Mouse (Mus musculus): ENCODE data around the gene 4930451I11Rik.

Gene 4930451I11Rik

GRCm38 (mm10) chr7:126831539-126831938 is at the start of gene 4930451I11Rik:
TSS of gene 4930451I11Rik (minus strand) at chr7:126831639.
- DNase-seq (ENCODE audit: low read depth, low spot score): no peak

- no peak for DNase-seq (ENCODE audit: low read depth, low spot score)
Measured at GRCm38 (mm10) chr7:126881040-126881439, 49.6 kb upstream of the 4930451I11Rik start.

- DNase-seq (ENCODE audit: low read depth, low spot score): no peak
Measured at GRCm38 (mm10) chr7:126877239-126877638, 45.8 kb upstream of the 4930451I11Rik start.

GRCm38 (mm10) chr7:126870520-126870891 is 39.1 kb upstream of the 4930451I11Rik start:
- no peak for DNase-seq (ENCODE audit: low read depth, low spot score)

GRCm38 (mm10) chr7:126869780-126870519 is 38.5 kb upstream of the 4930451I11Rik start:
- no peak for DNase-seq (ENCODE audit: low read depth, low spot score)

GRCm38 (mm10) chr7:126868003-126868402 is 36.6 kb upstream of the 4930451I11Rik start:
- DNase-seq (ENCODE audit: low read depth, low spot score): no peak

- DNase-seq (ENCODE audit: low read depth, low spot score): no peak
Measured at GRCm38 (mm10) chr7:126867534-126867933, 36.1 kb upstream of the 4930451I11Rik start.

GRCm38 (mm10) chr7:126863791-126864190 is 32.4 kb upstream of the 4930451I11Rik start:
- no peak for DNase-seq (ENCODE audit: low read depth, low spot score)

GRCm38 (mm10) chr7:126862147-126862784 is 30.8 kb upstream of the 4930451I11Rik start, which contains the start of gene Ino80e:
TSS of gene Ino80e (minus strand) at chr7:126862377.
- DNase-seq (ENCODE audit: low read depth, low spot score): peak; percentile 96

GRCm38 (mm10) chr7:126861429-126862130 is 30.1 kb upstream of the 4930451I11Rik start, which contains the start of gene Hirip3:
TSS of gene Hirip3 (plus strand) at chr7:126861972.
- DNase-seq (ENCODE audit: low read depth, low spot score): peak; percentile 97

- peak; percentile 47 for DNase-seq (ENCODE audit: low read depth, low spot score)
Measured at GRCm38 (mm10) chr7:126860987-126861386, 29.5 kb upstream of the 4930451I11Rik start.

GRCm38 (mm10) chr7:126856741-126857420 is 25.4 kb upstream of the 4930451I11Rik start:
- peak; percentile 95 for DNase-seq (ENCODE audit: low read depth, low spot score)

GRCm38 (mm10) chr7:126855641-126856040 is 24.2 kb upstream of the 4930451I11Rik start:
- DNase-seq (ENCODE audit: low read depth, low spot score): no peak

GRCm38 (mm10) chr7:126853454-126853853 is 22.0 kb upstream of the 4930451I11Rik start:
- DNase-seq (ENCODE audit: low read depth, low spot score): no peak

- DNase-seq (ENCODE audit: low read depth, low spot score): no peak
Measured at GRCm38 (mm10) chr7:126851192-126851591, 19.8 kb upstream of the 4930451I11Rik start.

- DNase-seq (ENCODE audit: low read depth, low spot score): no peak
Measured at GRCm38 (mm10) chr7:126850161-126850560, 18.7 kb upstream of the 4930451I11Rik start.

GRCm38 (mm10) chr7:126848794-126849193 is 17.4 kb upstream of the 4930451I11Rik start:
- no peak for DNase-seq (ENCODE audit: low read depth, low spot score)

GRCm38 (mm10) chr7:126847421-126848398 is 16.3 kb upstream of the 4930451I11Rik start:
- DNase-seq (ENCODE audit: low read depth, low spot score): peak; percentile 75

GRCm38 (mm10) chr7:126847116-126847420 is 15.6 kb upstream of the 4930451I11Rik start, which contains the start of gene Doc2a:
TSS of gene Doc2a (plus strand) at chr7:126847416.
- no peak for DNase-seq (ENCODE audit: low read depth, low spot score)

GRCm38 (mm10) chr7:126845516-126845915 is 14.1 kb upstream of the 4930451I11Rik start:
- no peak for DNase-seq (ENCODE audit: low read depth, low spot score)

- no peak for DNase-seq (ENCODE audit: low read depth, low spot score)
Measured at GRCm38 (mm10) chr7:126843276-126843675, 11.8 kb upstream of the 4930451I11Rik start.
